Mouse (Mus musculus) megakaryocyte, adult 5-6 weeks (primary cell): Measurements from ENCODE around the gene Sorcs1. TPM values are rescaled to one million over a fixed set of nuclear protein-coding genes. Genes with fewer than 3 reads are reported as not detected.

Experiments
- ATAC-seq: 2 replicates; pipeline ENCODE4 v1.8.0; 2016; ENCODE audit warnings: mild to moderate bottlenecking, inconsistent platforms; ENCODE audit not compliant: poor library complexity, severe bottlenecking
- total RNA-seq, 2 experiments: library from RNA; stranded (forward) in 1 of 2; stranded (reverse) in 1 of 2; fragments of 153-499, 151-499 nt in 1 of 2; fragments of 221-1000, 200-1000 nt in 1 of 2; gene quantifications; 2 replicates each; pipeline versions ENCODE4 v1.2.3 to v1.2.4; 2015 to 2017

Gene Sorcs1
- total RNA-seq (2015) (not detected in 2 replicates), total RNA-seq (2017) (not detected in 2 replicates)

GRCm38 (mm10) chr19:50677903-50678896 lies at the start of gene Sorcs1:
TSS of gene Sorcs1 (minus strand) at chr19:50678646.
- ATAC-seq: no peak

- no peak for ATAC-seq
Measured at GRCm38 (mm10) chr19:50683277-50683676, 4.8 kb upstream of the Sorcs1 start.

GRCm38 (mm10) chr19:50678946-50679345 lies 500 bp upstream of the Sorcs1 start:
- ATAC-seq: no peak

- ATAC-seq: no peak
Measured at GRCm38 (mm10) chr19:50676578-50677524, 1.6 kb downstream of the Sorcs1 start.

GRCm38 (mm10) chr19:50674921-50675320 lies 3.5 kb downstream of the Sorcs1 start:
- ATAC-seq: no peak

- no peak for ATAC-seq
Measured at GRCm38 (mm10) chr19:50667516-50667915, 10.9 kb downstream of the Sorcs1 start.

- no peak for ATAC-seq
Measured at GRCm38 (mm10) chr19:50664311-50664710, 14.1 kb downstream of the Sorcs1 start.

- ATAC-seq: no peak
Measured at GRCm38 (mm10) chr19:50659144-50659543, 19.3 kb downstream of the Sorcs1 start.

- no peak for ATAC-seq
Measured at GRCm38 (mm10) chr19:50652750-50653149, 25.7 kb downstream of the Sorcs1 start.

- no peak for ATAC-seq
Measured at GRCm38 (mm10) chr19:50643836-50644235, 34.6 kb downstream of the Sorcs1 start.

- ATAC-seq: no peak
Measured at GRCm38 (mm10) chr19:50642121-50642520, 36.3 kb downstream of the Sorcs1 start.

- ATAC-seq: no peak
Measured at GRCm38 (mm10) chr19:50640251-50641032, 38.0 kb downstream of the Sorcs1 start.

GRCm38 (mm10) chr19:50638176-50638575 lies 40.3 kb downstream of the Sorcs1 start:
- no peak for ATAC-seq

- ATAC-seq: no peak
Measured at GRCm38 (mm10) chr19:50614013-50614412, 64.4 kb downstream of the Sorcs1 start.

- ATAC-seq: no peak
Measured at GRCm38 (mm10) chr19:50611619-50612018, 66.8 kb downstream of the Sorcs1 start.

- no peak for ATAC-seq
Measured at GRCm38 (mm10) chr19:50603882-50604281, 74.6 kb downstream of the Sorcs1 start.

- ATAC-seq: no peak
Measured at GRCm38 (mm10) chr19:50603380-50603779, 75.1 kb downstream of the Sorcs1 start.

- ATAC-seq: no peak
Measured at GRCm38 (mm10) chr19:50597300-50597699, 81.1 kb downstream of the Sorcs1 start.

GRCm38 (mm10) chr19:50586182-50586581 lies 92.3 kb downstream of the Sorcs1 start:
- ATAC-seq: no peak

- no peak for ATAC-seq
Measured at GRCm38 (mm10) chr19:50582952-50583351, 95.5 kb downstream of the Sorcs1 start.
